Mouse (Mus musculus) hindbrain, embryonic 11.5 days (tissue): ENCODE measurements around the gene Nfix. TPM values are rescaled to one million over a fixed set of nuclear protein-coding genes. Genes with fewer than 3 reads are reported as not detected.

ENCODE experiments used
- ATAC-seq: fragments of 200-750 bp; cut with Nextera tagmentation; 2 replicates; pipeline ENCODE4 v1.8.0; 2017; ENCODE audit warnings: mild to moderate bottlenecking, moderate TSS enrichment, moderate library complexity; ENCODE audit not compliant: low FRiP score
- DNase-seq: peaks from one replicate; pipeline ENCODE4 v3.0.0-alpha.2; 2015; ENCODE audit warnings: low spot score
- H3K27ac ChIP-seq: fragments of 300-500 bp; sonication (generic); 2 replicates; pipeline ENCODE4 v1.5.1; 2014; ENCODE audit warnings: mild to moderate bottlenecking, low read depth, low read length
- H3K27me3 ChIP-seq: fragments of 300-500 bp; sonication (generic); 2 replicates; pipeline ENCODE4 v1.6.1; 2014; ENCODE audit warnings: mild to moderate bottlenecking, low read length, moderate library complexity, mixed read lengths; ENCODE audit not compliant: control insufficient read depth, insufficient read depth
- H3K36me3 ChIP-seq: fragments of 300-500 bp; sonication (generic); 2 replicates; pipeline ENCODE4 v1.6.1; 2014; ENCODE audit warnings: mild to moderate bottlenecking, low read length, moderate library complexity, mixed read lengths; ENCODE audit not compliant: control insufficient read depth, insufficient read depth
- H3K4me1 ChIP-seq: fragments of 300-500 bp; sonication (generic); replicated peaks from 2 replicates; pipeline ENCODE4 v1.6.1; 2014; ENCODE audit warnings: low read length, mixed read lengths; ENCODE audit not compliant: control insufficient read depth, insufficient read depth
- H3K4me2 ChIP-seq: fragments of 300-500 bp; sonication (generic); replicated peaks from 2 replicates; pipeline ENCODE4 v1.6.1; 2014; ENCODE audit warnings: mild to moderate bottlenecking, low read depth, low read length
- H3K4me3 ChIP-seq: fragments of 300-500 bp; sonication (generic); 2 replicates; pipeline ENCODE4 v1.5.1; 2014; ENCODE audit warnings: low read depth, low read length
- H3K9ac ChIP-seq: fragments of 300-500 bp; sonication (generic); 2 replicates; pipeline ENCODE4 v1.6.1; 2014; ENCODE audit warnings: low read depth, low read length
- H3K9me3 ChIP-seq: fragments of 300-500 bp; sonication (generic); 2 replicates; pipeline ENCODE4 v1.6.1; 2016; ENCODE audit warnings: low read length; ENCODE audit not compliant: control insufficient read depth
- WGBS: fragments of 180-500 bp; shearing (Covaris S2); extraction: QIAGEN DNeasy Blood & Tissue Kit; methylation state at CpG from one replicate; pipeline ENCODE4 v1.1.7; 2014; 5-methylcytosine and 5-hydroxymethylcytosine counted together
- polyA plus RNA-seq: library from polyadenylated mRNA; unstranded; fragments of >200 nt; fragmentation: Nextera tagmentation; extraction: Ambion mirVana; gene quantifications from 2 replicates; pipeline ENCODE4 v1.2.1, GENCODE M21; 2014

Gene Nfix
- polyA plus RNA-seq, 1 experiment from 2014 or later, result 3.0 TPM

- Histone ChIP-seq H3K27ac (no peak overlapping the region), H3K9ac (no peak overlapping the region), H3K4me3 (no peak overlapping the region), H3K27me3 (peaks cover 87% of the 10 kb centered on the region), H3K36me3 (no peaks in the 10 kb centered on the region), H3K4me2 (no peak overlapping the region), H3K9me3 (no peaks in the 10 kb centered on the region), H3K4me1 (peaks cover 12% of the 10 kb centered on the region)
- DNase-seq (peak; percentile 39), ATAC-seq (no peak)
- 46% methylated on average over 2 of the region's 2 CpGs for WGBS
These were observed 39.2 kb downstream of the Nfix start for GRCm38 (mm10) chr8:84760901-84761300.

GRCm38 (mm10) chr8:84760405-84760805, 39.7 kb downstream of the Nfix start:
- 44% methylated on average over 7 of the region's 7 CpGs for WGBS
- Histone ChIP-seq H3K27ac (no peak overlapping the region), H3K4me3 (no peak overlapping the region), H3K9me3 (no peaks in the 10 kb centered on the region), H3K4me1 (peaks cover 7% of the 10 kb centered on the region), H3K9ac (no peak overlapping the region), H3K4me2 (no peak overlapping the region), H3K36me3 (no peaks in the 10 kb centered on the region), H3K27me3 (peaks cover 88% of the 10 kb centered on the region)
- ATAC-seq (no peak), DNase-seq (no peak)

- WGBS, result 94% methylated on average over 10 of the region's 10 CpGs
- Histone ChIP-seq H3K27me3 (peaks cover 83% of the 10 kb centered on the region), H3K36me3 (no peaks in the 10 kb centered on the region), H3K9me3 (no peaks in the 10 kb centered on the region), H3K27ac (no peak overlapping the region), H3K4me1 (peaks cover 2% of the 10 kb centered on the region; the same call in 1 of the 2 replicates), H3K4me3 (no peak overlapping the region), H3K9ac (no peak overlapping the region), H3K4me2 (no peak overlapping the region)
- DNase-seq (no peak), ATAC-seq (no peak)
These were observed 40.4 kb downstream of the Nfix start for GRCm38 (mm10) chr8:84759718-84760117.

- H3K9ac ChIP-seq, result no peak overlapping the region
- ATAC-seq, result no peak
- WGBS, result 68% methylated on average over 7 of the region's 7 CpGs
These were observed 41.0 kb downstream of the Nfix start for GRCm38 (mm10) chr8:84759126-84759525.

GRCm38 (mm10) chr8:84758308-84758707, 41.8 kb downstream of the Nfix start:
- Histone ChIP-seq H3K4me1 (peaks cover 2% of the 10 kb centered on the region; the same call in 1 of the 2 replicates), H3K4me2 (no peak overlapping the region), H3K27me3 (peaks cover 80% of the 10 kb centered on the region), H3K27ac (no peak overlapping the region), H3K9me3 (no peaks in the 10 kb centered on the region), H3K36me3 (no peaks in the 10 kb centered on the region), H3K4me3 (no peak overlapping the region), H3K9ac (no peak overlapping the region)
- no peak for DNase-seq
- no peak for ATAC-seq
- WGBS, result 93% methylated on average over 3 of the region's 3 CpGs

More at GRCm38 (mm10) chr8:84759126-84759525, 41.0 kb downstream of the Nfix start:
- peaks cover 2% of the 10 kb centered on the region; the same call in 1 of the 2 replicates for H3K4me1 ChIP-seq
- H3K36me3 ChIP-seq, result no peaks in the 10 kb centered on the region
- H3K4me3 ChIP-seq, result no peak overlapping the region
- H3K27ac ChIP-seq, result no peak overlapping the region
- H3K9me3 ChIP-seq, result no peaks in the 10 kb centered on the region
- H3K27me3 ChIP-seq, result peaks cover 80% of the 10 kb centered on the region
- no peak for DNase-seq
- H3K4me2 ChIP-seq, result no peak overlapping the region

- no peak for DNase-seq
- no peak for ATAC-seq
- Histone ChIP-seq H3K4me1 (peaks cover 2% of the 10 kb centered on the region; the same call in 1 of the 2 replicates), H3K36me3 (no peaks in the 10 kb centered on the region), H3K27ac (no peak overlapping the region), H3K27me3 (peaks cover 81% of the 10 kb centered on the region), H3K9me3 (no peaks in the 10 kb centered on the region), H3K4me3 (no peak overlapping the region), H3K9ac (no peak overlapping the region), H3K4me2 (no peak overlapping the region)
- 33% methylated on average over 5 of the region's 5 CpGs for WGBS
These were observed 42.6 kb downstream of the Nfix start for GRCm38 (mm10) chr8:84757501-84757900.

GRCm38 (mm10) chr8:84752734-84753582, 47.2 kb downstream of the Nfix start:
- Histone ChIP-seq H3K27ac (no peak overlapping the region), H3K9me3 (no peaks in the 10 kb centered on the region), H3K4me2 (no peak overlapping the region), H3K36me3 (no peaks in the 10 kb centered on the region), H3K4me1 (no peaks in the 10 kb centered on the region), H3K4me3 (no peak overlapping the region), H3K27me3 (peaks cover 85% of the 10 kb centered on the region), H3K9ac (no peak overlapping the region)
- ATAC-seq (no peak; the same call in 1 of the 2 replicates), DNase-seq (no peak)
- 78% methylated on average over 6 of the region's 6 CpGs for WGBS

- ATAC-seq (no peak), DNase-seq (no peak)
- Histone ChIP-seq H3K9me3 (no peaks in the 10 kb centered on the region), H3K4me3 (no peak overlapping the region), H3K4me1 (peaks cover 11% of the 10 kb centered on the region; the same call in 1 of the 2 replicates), H3K27me3 (peaks cover 96% of the 10 kb centered on the region), H3K4me2 (no peak overlapping the region), H3K27ac (no peak overlapping the region), H3K36me3 (no peaks in the 10 kb centered on the region), H3K9ac (no peak overlapping the region)
- 76% methylated on average over 16 of the region's 16 CpGs for WGBS
These were observed 50.6 kb downstream of the Nfix start for GRCm38 (mm10) chr8:84749519-84749918.
